Mouse (Mus musculus): Measurements from ENCODE around the gene Ube2q2.

- TF ChIP-seq CTCF (IDR thresholded peaks at IDR 0.05; ENCODE audit: extremely low read depth, insufficient read length, insufficient replicate concordance, low read depth, low read length), result no peak
- no peak for TF ChIP-seq POLR2A (IDR thresholded peaks at IDR 0.05; ENCODE audit: low read depth, low read length)
These were observed 59.8 kb downstream of the Ube2q2 start for GRCm38 (mm10) chr9:55208458-55208789.
